Mouse (Mus musculus) bone marrow, adult 2 months (tissue): ENCODE results near the gene Rad18. TPM values are rescaled to one million over a fixed set of nuclear protein-coding genes. Genes with fewer than 3 reads are reported as not detected.

ENCODE experiments used
- H3K27ac ChIP-seq: fragments of 200-500 bp; 2 replicates; pipeline ENCODE4 v1.5.1; 2012; ENCODE audit warnings: low read depth, mild to moderate bottlenecking, control low read depth, inconsistent platforms, low read length; ENCODE audit not compliant: control insufficient read depth, poor library complexity, insufficient read depth
- H3K4me1 ChIP-seq: fragments of 200-500 bp; 2 replicates; pipeline ENCODE4 v1.6.1; 2011; ENCODE audit warnings: low read length; ENCODE audit not compliant: control insufficient read depth, insufficient read depth
- H3K4me3 ChIP-seq: fragments of 200-500 bp; replicated peaks from 2 replicates; pipeline ENCODE3; 2011; ENCODE audit warnings: mild to moderate bottlenecking, low read depth, low read length, control low read depth; ENCODE audit not compliant: control insufficient read depth
- CTCF ChIP-seq: fragments of 200-500 bp; IDR thresholded peaks from 2 replicates; pipeline ENCODE4 v1.5.1; 2011; ENCODE audit warnings: low read length, control low read depth; ENCODE audit not compliant: control insufficient read depth, insufficient read depth
- POLR2A ChIP-seq: fragments of 200-500 bp; IDR thresholded peaks from 2 replicates; pipeline ENCODE4 v1.6.1; 2011; ENCODE audit warnings: low read depth, mild to moderate bottlenecking, control low read depth, low read length, borderline replicate concordance; ENCODE audit not compliant: control insufficient read depth
- WGBS: fragments of 180-500 bp; shearing (Covaris S2); methylation state at CpG from one replicate; pipeline ENCODE4 v1.1.7; 2018; 5-methylcytosine and 5-hydroxymethylcytosine counted together
- polyA plus RNA-seq: library from polyadenylated mRNA; stranded (reverse); fragments of >200 nt; gene quantifications from 2 replicates; pipeline ENCODE4 v1.2.4, GENCODE M21; 2011; ENCODE audit warnings: low replicate concordance; ENCODE audit not compliant: missing spikeins, insufficient read depth, insufficient read length

Rad18 gene
- polyA plus RNA-seq, 1 experiment = 12.2 TPM

DNA sequence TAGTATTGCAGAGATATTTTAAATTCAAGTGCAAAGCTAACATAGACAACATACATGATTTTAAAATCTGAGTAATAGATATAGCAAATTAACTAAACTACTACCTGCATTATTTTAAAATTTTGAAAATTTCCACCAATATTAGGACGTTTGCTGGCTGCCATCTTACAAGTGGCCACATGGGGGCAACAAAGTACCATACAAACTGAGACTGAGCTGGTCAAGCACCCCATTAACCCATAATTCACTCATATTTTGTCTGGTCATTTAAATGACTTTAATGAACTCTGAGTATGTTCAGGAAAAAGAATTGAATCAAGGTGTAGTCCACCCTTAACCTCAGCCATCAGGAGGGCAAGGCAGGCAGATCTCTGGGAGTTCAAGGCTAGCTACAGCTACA, 3.9 kb upstream of the Rad18 start:
- Histone ChIP-seq H3K4me1 (no peaks in the 10 kb centered on the region; the same call in 1 of the 2 replicates), H3K27ac (no peak overlapping the region), H3K4me3 (no peak overlapping the region)
- TF ChIP-seq POLR2A (no peak), CTCF (peak; percentile 44; the same call in 1 of the 2 replicates)
- WGBS = 3% methylated on average over 1 of the region's 1 CpGs

DNA sequence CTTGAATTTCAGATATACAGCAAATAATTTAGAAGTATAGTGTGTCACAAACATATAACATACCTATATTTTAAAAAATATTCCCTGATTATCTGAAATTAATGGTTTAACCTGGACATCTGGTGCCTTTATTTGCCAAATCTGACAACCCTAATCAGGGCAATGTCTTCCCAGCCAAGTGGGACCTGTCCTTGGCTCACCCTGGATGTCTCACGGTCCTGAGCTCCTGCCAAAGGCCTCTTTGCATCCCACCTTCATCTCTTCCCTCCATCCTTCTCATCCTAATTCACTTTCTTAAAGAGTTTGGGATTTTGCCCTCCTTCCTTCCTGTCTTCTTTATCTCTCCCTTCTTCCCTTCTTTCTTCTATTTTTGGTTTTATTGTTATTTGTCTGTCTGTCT, 2.6 kb upstream of the Rad18 start:
- no peak for TF ChIP-seq CTCF
- TF ChIP-seq POLR2A = no peak
- no peak overlapping the region for H3K4me3 ChIP-seq

DNA sequence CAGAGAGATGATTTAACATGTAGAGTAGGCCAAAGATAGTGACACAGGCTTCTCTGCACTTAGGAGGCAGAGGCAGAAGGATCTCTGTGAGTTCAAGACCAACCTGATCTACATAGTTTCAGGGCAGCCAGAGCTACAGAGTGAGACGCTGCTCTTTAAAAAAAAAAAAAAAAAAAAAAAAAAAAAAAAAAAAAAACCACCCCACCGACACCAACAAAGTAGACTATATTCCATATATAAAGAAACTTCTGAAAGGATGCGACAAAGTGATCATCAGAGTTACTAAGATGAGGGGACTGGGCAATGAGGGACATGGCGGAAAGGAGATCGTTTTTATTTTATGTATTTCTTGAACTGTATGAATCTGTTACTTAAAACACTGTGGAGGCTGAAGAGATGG, 2.0 kb downstream of the Rad18 start:
- WGBS = 90% methylated on average over 5 of the region's 5 CpGs
- TF ChIP-seq POLR2A = no peak
- TF ChIP-seq CTCF = no peak
- Histone ChIP-seq H3K27ac (no peak overlapping the region), H3K4me1 (no peaks in the 10 kb centered on the region; the same call in 1 of the 2 replicates), H3K4me3 (no peak overlapping the region)

More for the DNA sequence above, 2.6 kb upstream of the Rad18 start:
- no peaks in the 10 kb centered on the region; the same call in 1 of the 2 replicates for H3K4me1 ChIP-seq
- 68% methylated on average over 1 of the region's 1 CpGs for whole genome bisulfite sequencing
- H3K27ac ChIP-seq = no peak overlapping the region

DNA sequence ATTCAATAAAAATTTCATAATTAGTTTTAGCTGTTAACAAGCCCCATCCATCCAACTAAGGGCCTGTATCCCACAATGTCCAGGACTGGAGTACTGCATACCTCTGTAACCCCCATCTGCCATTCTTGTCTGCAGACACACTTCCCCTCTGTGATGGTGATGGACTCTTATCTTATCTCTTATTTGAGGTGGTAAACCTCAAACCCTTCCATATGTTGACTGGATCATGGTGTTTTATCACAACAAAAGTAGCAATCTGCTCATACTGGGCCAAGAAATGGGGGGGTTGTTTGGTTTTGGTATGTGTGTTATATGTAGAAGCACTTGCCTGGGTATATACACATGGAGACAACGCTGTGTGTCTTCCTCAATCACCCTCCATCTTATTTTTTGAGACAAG, 5.0 kb downstream of the Rad18 start:
- H3K4me1 ChIP-seq = no peaks in the 10 kb centered on the region; the same call in 1 of the 2 replicates
- no peak overlapping the region for H3K4me3 ChIP-seq
- 87% methylated on average over 1 of the region's 1 CpGs for WGBS
- no peak overlapping the region for H3K27ac ChIP-seq
- no peak for TF ChIP-seq POLR2A
- no peak for TF ChIP-seq CTCF

- no peaks in the 10 kb centered on the region; the same call in 1 of the 2 replicates for H3K4me1 ChIP-seq
- H3K4me3 ChIP-seq = no peak overlapping the region
- H3K27ac ChIP-seq = no peak overlapping the region
- 85% methylated on average over 3 of the region's 3 CpGs for WGBS
- TF ChIP-seq CTCF (no peak), POLR2A (no peak)
Measured at GRCm38 (mm10) chr6:112688033-112688432, 8.5 kb downstream of the Rad18 start.

DNA sequence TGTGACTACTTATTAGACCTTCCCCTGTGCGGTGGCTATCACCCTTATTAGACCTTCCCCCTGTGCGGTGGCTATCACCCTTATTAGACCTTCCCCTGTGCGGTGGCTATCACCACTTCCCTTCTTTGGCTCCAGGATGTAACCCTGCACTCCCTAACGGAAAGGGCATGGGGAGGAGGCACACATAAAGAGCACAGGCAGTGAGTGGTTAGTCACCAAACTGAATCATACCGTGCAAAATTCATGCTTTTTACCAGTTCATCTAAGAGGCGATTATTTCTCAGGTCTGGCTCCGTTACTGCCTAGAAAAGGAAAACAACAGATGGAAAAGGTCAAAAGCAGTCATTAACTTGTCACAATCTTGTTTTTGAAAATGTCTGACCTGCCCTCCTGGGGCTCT, 10.0 kb downstream of the Rad18 start:
- TF ChIP-seq CTCF = no peak
- TF ChIP-seq POLR2A = no peak
- Histone ChIP-seq H3K4me1 (no peaks in the 10 kb centered on the region; the same call in 1 of the 2 replicates), H3K27ac (no peak overlapping the region), H3K4me3 (no peak overlapping the region)
- WGBS = 42% methylated on average over 7 of the region's 7 CpGs

- Histone ChIP-seq H3K4me3 (no peak overlapping the region), H3K4me1 (no peaks in the 10 kb centered on the region; the same call in 1 of the 2 replicates), H3K27ac (no peak overlapping the region)
- 77% methylated on average over 2 of the region's 2 CpGs for WGBS
- TF ChIP-seq POLR2A = no peak
- no peak for TF ChIP-seq CTCF
Measured at GRCm38 (mm10) chr6:112684065-112684464, 12.4 kb downstream of the Rad18 start.

- Histone ChIP-seq H3K27ac (no peak overlapping the region), H3K4me3 (no peak overlapping the region), H3K4me1 (no peaks in the 10 kb centered on the region)
- no peak for TF ChIP-seq POLR2A
- TF ChIP-seq CTCF = no peak
- 93% methylated on average over 5 of the region's 5 CpGs for WGBS
Measured at GRCm38 (mm10) chr6:112632071-112632470, 64.4 kb downstream of the Rad18 start.

DNA sequence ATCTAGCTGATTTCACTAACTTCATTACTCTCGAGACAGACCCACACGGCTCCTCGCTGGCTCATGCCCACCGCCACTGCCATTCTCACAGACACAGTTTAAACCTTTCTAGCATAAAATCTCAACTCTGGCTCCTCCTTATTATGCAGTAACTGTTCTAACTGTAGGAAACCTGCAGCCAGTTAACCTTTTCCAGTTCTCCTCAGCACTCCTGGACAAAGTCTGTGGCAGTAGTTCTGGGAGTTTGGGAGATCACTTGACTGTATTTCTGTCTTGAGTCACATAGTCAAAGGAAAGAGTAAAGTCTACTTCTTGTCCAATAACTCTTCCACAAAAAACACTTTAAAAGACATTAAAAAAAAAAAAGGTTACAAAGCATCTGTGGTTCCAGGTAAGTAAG, 66.2 kb downstream of the Rad18 start:
- 94% methylated on average over 4 of the region's 4 CpGs for WGBS
- no peak overlapping the region for H3K4me3 ChIP-seq
- H3K4me1 ChIP-seq = no peaks in the 10 kb centered on the region
- no peak for TF ChIP-seq CTCF
- TF ChIP-seq POLR2A = no peak
- no peak overlapping the region for H3K27ac ChIP-seq
